Mouse (Mus musculus): ENCODE results near the gene Cyp20a1. TPM values are rescaled to one million over a fixed set of nuclear protein-coding genes. Genes with fewer than 3 reads are reported as not detected.
A peak's percentile ranks its signal among the peaks of the same experiment; 100 is the strongest.

The Cyp20a1 gene
- polyA plus RNA-seq (2014; fragmentation: Nextera tagmentation; extraction: Ambion mirVana): 11.2 and 12.0 TPM in 2 replicates

- H3K9me3 ChIP-seq (ENCODE audit: control insufficient read depth, low read length): no peaks in the 10 kb centered on the region
- H3K9ac ChIP-seq (replicated peaks; ENCODE audit: low read depth, low read length): peak within 1 kb of the TSS; percentile 72
- peak within 1 kb of the TSS; percentile 85 for H3K27ac ChIP-seq (ENCODE audit: low read depth, low read length)
- no peaks in the 10 kb centered on the region for H3K27me3 ChIP-seq (ENCODE audit: control insufficient read depth, insufficient read depth, low read length)
- ATAC-seq (ENCODE audit: low read depth): peak; percentile 98
- peaks cover 6% of the 10 kb centered on the region; the same call in 1 of the 2 replicates for H3K36me3 ChIP-seq (ENCODE audit: control insufficient read depth, insufficient read depth, low read length)
- peaks cover 4% of the 10 kb centered on the region; the same call in 1 of the 2 replicates for H3K4me1 ChIP-seq (ENCODE audit: control insufficient read depth, insufficient read depth, low read length)
- H3K4me3 ChIP-seq (ENCODE audit: low read depth, low read length): peak within 1 kb of the TSS; percentile 71
- 1% methylated on average over 46 of the region's 60 CpGs for WGBS
- H3K4me2 ChIP-seq (ENCODE audit: low read depth, low read length): peak within 1 kb of the TSS; percentile 86
Measured at GRCm38 (mm10) chr1:60342808-60343629, at the start of gene Cyp20a1. Cyp20a1 (plus strand) TSS chr1:60343323.

GRCm38 (mm10) chr1:60293921-60294320 is 49.2 kb upstream of the Cyp20a1 start:
- Histone ChIP-seq H3K9ac (replicated peaks; ENCODE audit: low read depth, low read length) (no peak overlapping the region), H3K9me3 (ENCODE audit: control insufficient read depth, low read length) (no peaks in the 10 kb centered on the region), H3K4me1 (ENCODE audit: control insufficient read depth, insufficient read depth, low read length) (no peaks in the 10 kb centered on the region), H3K4me2 (ENCODE audit: low read depth, low read length) (no peak overlapping the region), H3K36me3 (ENCODE audit: control insufficient read depth, insufficient read depth, low read length) (peaks cover 29% of the 10 kb centered on the region), H3K27ac (ENCODE audit: low read depth, low read length) (no peak overlapping the region), H3K27me3 (ENCODE audit: control insufficient read depth, insufficient read depth, low read length) (no peaks in the 10 kb centered on the region), H3K4me3 (ENCODE audit: low read depth, low read length) (no peak overlapping the region)
- ATAC-seq (ENCODE audit: low read depth): no peak
- 81% methylated on average over 1 of the region's 1 CpGs for WGBS

DNA sequence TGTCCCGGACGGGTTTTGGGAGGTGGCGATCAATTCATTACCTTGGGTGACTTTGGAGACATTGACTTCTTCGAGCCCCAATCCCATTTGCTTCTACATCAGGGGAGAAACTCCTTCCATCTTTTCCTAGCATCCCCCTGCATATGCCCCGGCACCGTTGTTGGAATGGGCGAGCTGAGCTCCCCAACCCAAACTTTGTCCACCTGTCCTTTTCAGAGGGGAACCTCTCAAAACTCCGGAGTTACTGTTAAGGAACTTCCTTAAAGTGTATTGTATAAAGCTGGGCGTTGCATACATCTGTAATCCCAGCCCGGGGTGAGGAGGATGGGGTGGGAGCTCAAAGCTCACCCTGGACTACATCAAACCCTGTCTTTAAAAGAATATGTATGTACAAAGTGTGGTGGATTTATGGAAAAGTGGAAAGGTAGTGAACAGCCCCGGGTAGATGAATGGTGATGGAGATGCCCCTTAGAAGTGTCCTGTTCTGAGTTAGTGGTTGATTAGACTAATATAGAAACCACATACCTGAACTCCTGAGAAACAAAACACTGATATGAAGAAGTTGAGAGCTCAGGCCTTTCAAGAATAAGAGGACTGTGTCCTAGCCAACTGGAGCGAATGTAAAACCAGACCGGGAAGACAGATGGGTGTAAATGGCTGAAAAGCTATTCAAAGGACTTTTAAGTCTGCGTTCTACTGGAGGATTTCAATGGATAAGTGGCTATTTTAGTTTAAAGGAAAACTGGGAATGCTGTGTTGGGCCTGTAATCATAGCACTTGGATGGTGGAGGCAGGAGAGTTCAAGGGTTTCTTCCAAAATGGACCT is 720 bp downstream of the Cyp20a1 start:
- peak; percentile 41; the same call in 1 of the 2 replicates for ATAC-seq (ENCODE audit: low read depth)
- H3K9ac ChIP-seq (replicated peaks; ENCODE audit: low read depth, low read length): peak overlapping the region; percentile 72
- H3K4me1 ChIP-seq (ENCODE audit: control insufficient read depth, insufficient read depth, low read length): peaks cover 4% of the 10 kb centered on the region; the same call in 1 of the 2 replicates
- H3K4me3 ChIP-seq (ENCODE audit: low read depth, low read length): peak overlapping the region; percentile 71
- no peaks in the 10 kb centered on the region for H3K9me3 ChIP-seq (ENCODE audit: control insufficient read depth, low read length)
- peaks cover 2% of the 10 kb centered on the region; the same call in 1 of the 2 replicates for H3K36me3 ChIP-seq (ENCODE audit: control insufficient read depth, insufficient read depth, low read length)
- peak overlapping the region; percentile 86 for H3K4me2 ChIP-seq (ENCODE audit: low read depth, low read length)
- WGBS: 8% methylated on average over 14 of the region's 14 CpGs
- H3K27ac ChIP-seq (ENCODE audit: low read depth, low read length): peak overlapping the region; percentile 85
- no peaks in the 10 kb centered on the region for H3K27me3 ChIP-seq (ENCODE audit: control insufficient read depth, insufficient read depth, low read length)

- Histone ChIP-seq H3K36me3 (ENCODE audit: control insufficient read depth, insufficient read depth, low read length) (no peaks in the 10 kb centered on the region), H3K4me1 (ENCODE audit: control insufficient read depth, insufficient read depth, low read length) (peaks cover 4% of the 10 kb centered on the region; the same call in 1 of the 2 replicates), H3K4me2 (ENCODE audit: low read depth, low read length) (peak overlapping the region; percentile 86; the same call in 1 of the 2 replicates), H3K9ac (replicated peaks; ENCODE audit: low read depth, low read length) (no peak overlapping the region), H3K4me3 (ENCODE audit: low read depth, low read length) (no peak overlapping the region), H3K27me3 (ENCODE audit: control insufficient read depth, insufficient read depth, low read length) (no peaks in the 10 kb centered on the region), H3K27ac (ENCODE audit: low read depth, low read length) (no peak overlapping the region), H3K9me3 (ENCODE audit: control insufficient read depth, low read length) (no peaks in the 10 kb centered on the region)
- no peak for ATAC-seq (ENCODE audit: low read depth)
- 89% methylated on average over 6 of the region's 6 CpGs for WGBS
Measured at GRCm38 (mm10) chr1:60344670-60345069, 1.5 kb downstream of the Cyp20a1 start.

- H3K4me2 ChIP-seq (ENCODE audit: low read depth, low read length): no peak overlapping the region
Measured at GRCm38 (mm10) chr1:60345712-60346111, 2.6 kb downstream of the Cyp20a1 start.

GRCm38 (mm10) chr1:60352786-60353185 is 9.7 kb downstream of the Cyp20a1 start:
- Histone ChIP-seq H3K4me1 (ENCODE audit: control insufficient read depth, insufficient read depth, low read length) (no peaks in the 10 kb centered on the region), H3K4me3 (ENCODE audit: low read depth, low read length) (no peak overlapping the region), H3K36me3 (ENCODE audit: control insufficient read depth, insufficient read depth, low read length) (no peaks in the 10 kb centered on the region), H3K27ac (ENCODE audit: low read depth, low read length) (no peak overlapping the region), H3K9ac (replicated peaks; ENCODE audit: low read depth, low read length) (no peak overlapping the region), H3K9me3 (ENCODE audit: control insufficient read depth, low read length) (no peaks in the 10 kb centered on the region), H3K27me3 (ENCODE audit: control insufficient read depth, insufficient read depth, low read length) (no peaks in the 10 kb centered on the region), H3K4me2 (ENCODE audit: low read depth, low read length) (no peak overlapping the region)
- 90% methylated on average over 5 of the region's 5 CpGs for WGBS
- no peak for ATAC-seq (ENCODE audit: low read depth)

More at GRCm38 (mm10) chr1:60345712-60346111, 2.6 kb downstream of the Cyp20a1 start:
- Histone ChIP-seq H3K4me1 (ENCODE audit: control insufficient read depth, insufficient read depth, low read length) (peaks cover 4% of the 10 kb centered on the region; the same call in 1 of the 2 replicates), H3K36me3 (ENCODE audit: control insufficient read depth, insufficient read depth, low read length) (no peaks in the 10 kb centered on the region), H3K9me3 (ENCODE audit: control insufficient read depth, low read length) (no peaks in the 10 kb centered on the region), H3K4me3 (ENCODE audit: low read depth, low read length) (no peak overlapping the region), H3K27ac (ENCODE audit: low read depth, low read length) (no peak overlapping the region), H3K9ac (replicated peaks; ENCODE audit: low read depth, low read length) (no peak overlapping the region), H3K27me3 (ENCODE audit: control insufficient read depth, insufficient read depth, low read length) (no peaks in the 10 kb centered on the region)
- whole genome bisulfite sequencing: 82% methylated on average over 2 of the region's 2 CpGs
- no peak for ATAC-seq (ENCODE audit: low read depth)

DNA sequence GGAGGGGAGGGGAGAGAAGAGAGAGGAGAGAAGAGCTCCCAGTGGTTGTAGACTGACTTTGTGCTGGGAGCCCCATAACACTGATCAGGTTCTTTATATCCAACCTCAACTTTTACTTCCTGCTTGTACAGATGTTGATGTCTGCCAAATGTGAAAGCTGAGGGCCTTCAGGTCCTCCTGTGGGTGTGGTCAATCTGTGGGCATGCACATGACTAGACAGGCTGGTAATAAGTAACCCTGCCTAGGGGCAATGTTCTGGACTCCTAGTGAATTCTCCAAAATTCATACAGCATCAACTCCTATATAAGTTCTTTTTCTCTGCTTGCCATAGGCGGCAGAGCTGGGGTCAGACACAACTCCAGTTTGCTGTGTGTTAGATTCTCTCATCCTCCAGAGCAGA is 18.5 kb downstream of the Cyp20a1 start:
- Histone ChIP-seq H3K4me1 (ENCODE audit: control insufficient read depth, insufficient read depth, low read length) (no peaks in the 10 kb centered on the region), H3K4me2 (ENCODE audit: low read depth, low read length) (no peak overlapping the region), H3K4me3 (ENCODE audit: low read depth, low read length) (no peak overlapping the region), H3K27ac (ENCODE audit: low read depth, low read length) (no peak overlapping the region), H3K9ac (replicated peaks; ENCODE audit: low read depth, low read length) (no peak overlapping the region), H3K9me3 (ENCODE audit: control insufficient read depth, low read length) (no peaks in the 10 kb centered on the region), H3K27me3 (ENCODE audit: control insufficient read depth, insufficient read depth, low read length) (no peaks in the 10 kb centered on the region), H3K36me3 (ENCODE audit: control insufficient read depth, insufficient read depth, low read length) (no peaks in the 10 kb centered on the region)
- no peak for ATAC-seq (ENCODE audit: low read depth)
- WGBS: 100% methylated on average over 1 of the region's 1 CpGs

GRCm38 (mm10) chr1:60376556-60376955 is 33.4 kb downstream of the Cyp20a1 start:
- Histone ChIP-seq H3K9me3 (ENCODE audit: control insufficient read depth, low read length) (no peaks in the 10 kb centered on the region), H3K27me3 (ENCODE audit: control insufficient read depth, insufficient read depth, low read length) (no peaks in the 10 kb centered on the region), H3K27ac (ENCODE audit: low read depth, low read length) (no peak overlapping the region), H3K4me1 (ENCODE audit: control insufficient read depth, insufficient read depth, low read length) (no peaks in the 10 kb centered on the region), H3K36me3 (ENCODE audit: control insufficient read depth, insufficient read depth, low read length) (peaks cover 4% of the 10 kb centered on the region; the same call in 1 of the 2 replicates), H3K4me3 (ENCODE audit: low read depth, low read length) (no peak overlapping the region), H3K9ac (replicated peaks; ENCODE audit: low read depth, low read length) (no peak overlapping the region), H3K4me2 (ENCODE audit: low read depth, low read length) (no peak overlapping the region)
- ATAC-seq (ENCODE audit: low read depth): no peak
- 94% methylated on average over 1 of the region's 1 CpGs for WGBS

Measured in neural tube, embryonic 14.5 days (tissue).